Mouse (Mus musculus): ENCODE measurements at regions not wholly inside any gene's neighbourhood (a gene's known extent, or its start where the extent isn't known, plus 50 kb on each side); places are given as distances from the start of the nearest gene placed in this dataset.

DNA sequence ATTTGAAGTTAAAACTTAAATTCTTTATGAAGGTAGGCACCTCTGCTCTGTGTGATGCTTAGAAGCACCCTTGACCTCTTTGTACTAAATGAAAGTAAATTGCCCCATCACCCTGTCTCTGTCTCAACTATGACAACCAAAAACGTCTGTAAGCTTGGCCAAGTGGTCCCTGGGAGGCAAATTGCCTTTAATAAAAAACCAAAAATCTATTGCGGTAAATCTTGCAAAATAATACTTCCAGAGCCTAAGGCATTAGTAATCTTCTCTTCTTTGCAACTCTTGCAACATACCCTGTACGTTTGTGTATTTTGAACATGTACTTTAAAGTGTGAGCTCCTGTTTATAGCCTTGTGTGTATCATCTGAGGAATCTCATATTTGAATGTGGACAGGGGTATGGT, 77.4 kb upstream of the Kcnj16 start:
- TF ChIP-seq POLR2A (IDR thresholded peaks at IDR 0.05; ENCODE audit: borderline replicate concordance, insufficient read depth, low read length) (no peak), CTCF (IDR thresholded peaks at IDR 0.05; ENCODE audit: borderline replicate concordance, insufficient read depth, low read depth, low read length) (no peak)

Data from cerebellum, adult 2 months (tissue).